In the genomic region with DNA sequence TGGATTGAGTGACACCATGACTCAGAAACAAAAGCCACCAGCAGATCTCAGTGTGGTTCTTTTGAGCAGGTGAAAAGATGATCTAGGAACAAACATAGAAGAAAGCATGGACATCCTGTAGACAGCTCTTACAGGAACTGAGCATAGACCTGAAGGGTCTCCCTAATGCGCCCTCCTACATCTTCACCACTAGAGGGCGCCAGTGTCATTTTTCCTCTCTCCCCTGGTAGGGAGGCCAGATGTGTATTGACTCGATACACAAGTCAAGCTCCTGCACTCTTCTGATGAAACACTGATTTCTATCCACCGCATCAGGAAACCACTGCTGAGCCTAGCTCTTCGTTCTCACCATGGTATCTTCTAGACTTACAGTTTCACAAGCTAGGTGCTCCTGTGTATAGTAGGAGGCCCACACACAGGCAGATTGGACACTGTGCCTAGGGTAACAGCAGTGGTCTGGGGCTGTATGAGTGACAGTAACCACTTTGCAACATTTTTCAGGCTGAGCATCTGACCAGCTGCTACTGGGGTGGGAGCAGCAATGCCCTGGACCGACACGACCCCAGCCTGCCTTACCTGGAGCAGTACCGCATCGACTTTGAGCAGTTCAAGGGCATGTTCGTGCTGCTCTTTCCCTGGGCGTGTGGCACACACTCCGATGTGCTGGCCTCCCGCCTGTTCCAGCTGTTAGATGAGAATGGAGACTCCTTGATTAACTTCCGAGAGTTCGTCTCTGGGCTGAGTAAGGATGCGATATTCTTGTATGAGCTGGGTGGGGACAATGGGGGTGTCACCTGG, we compare ENCODE assay signal across 8 mouse cellular contexts. TPM values are rescaled to one million over a fixed set of nuclear protein-coding genes. Genes with fewer than 3 reads are reported as not detected.
DNase-seq lines count a peak whose midpoint lies in the region; ATAC-seq and TF ChIP-seq lines count a peak whose summit lies in the region.

No protein-coding gene starts in this region.

- H3K4me2 ChIP-seq in lung, embryonic 14.5 days, result no peak overlapping the region
- H3K4me2 ChIP-seq in neural tube, embryonic 15.5 days, result no peak overlapping the region

- WGBS in lung, embryonic 14.5 days, result 70% methylated on average over 16 of the region's 16 CpGs
- 75% methylated on average over 16 of the region's 16 CpGs for WGBS in neural tube, embryonic 15.5 days

- no peaks in the 10 kb centered on the region for H3K4me1 ChIP-seq in embryonic fibroblast, embryonic 13.5 days (ENCODE audit: control insufficient read depth, insufficient read depth, low read length)
- no peaks in the 10 kb centered on the region for H3K4me1 ChIP-seq in lung, embryonic 14.5 days (ENCODE audit: insufficient read depth)
- no peaks in the 10 kb centered on the region for H3K4me1 ChIP-seq in neural tube, embryonic 15.5 days

- no peak overlapping the region for H3K4me3 ChIP-seq in embryonic fibroblast, embryonic 13.5 days (ENCODE audit: insufficient read depth, low read length)
- H3K4me3 ChIP-seq in lung, embryonic 14.5 days (ENCODE audit: low read depth, low read length), result no peak overlapping the region
- no peak overlapping the region for H3K4me3 ChIP-seq in neural tube, embryonic 15.5 days (replicated peaks)

- H3K9me3 ChIP-seq in lung, embryonic 14.5 days (ENCODE audit: low read depth, low read length), result no peaks in the 10 kb centered on the region
- H3K9me3 ChIP-seq in neural tube, embryonic 15.5 days (replicated peaks), result no peaks in the 10 kb centered on the region

- TF ChIP-seq POLR2A in brain, embryonic 14.5 days (IDR thresholded peaks at IDR 0.05; ENCODE audit: borderline replicate concordance, extremely low read depth, insufficient read depth, insufficient read length, poor library complexity, severe bottlenecking), result no peak
- no peak for TF ChIP-seq POLR2A in embryonic fibroblast, embryonic 13.5 days (IDR thresholded peaks at IDR 0.05; ENCODE audit: low read depth, low read length)

- no peak overlapping the region for H3K27ac ChIP-seq in embryonic fibroblast, embryonic 13.5 days (ENCODE audit: insufficient read depth, low read length)
- no peak overlapping the region for H3K27ac ChIP-seq in lung, embryonic 14.5 days (ENCODE audit: low read depth)
- H3K27ac ChIP-seq in neural tube, embryonic 15.5 days (replicated peaks), result no peak overlapping the region

- H3K36me3 ChIP-seq in lung, embryonic 14.5 days (ENCODE audit: insufficient read depth), result no peaks in the 10 kb centered on the region
- peaks cover 44% of the 10 kb centered on the region for H3K36me3 ChIP-seq in neural tube, embryonic 15.5 days

- no peak overlapping the region for H3K9ac ChIP-seq in lung, embryonic 14.5 days
- H3K9ac ChIP-seq in neural tube, embryonic 15.5 days (replicated peaks), result no peak overlapping the region

- ATAC-seq in lung, embryonic 14.5 days (ENCODE audit: insufficient read depth), result peak; percentile 90
- ATAC-seq in neural tube, embryonic 15.5 days (ENCODE audit: low FRiP score), result peak; percentile 77; the same call in 1 of the 2 replicates

- peak; percentile 38 for DNase-seq in MEL-GATA-1-ER (ENCODE audit: extremely low read depth, low read depth)
- DNase-seq in brain, embryonic 14.5 days (ENCODE audit: low read depth), result peak; percentile 72
- DNase-seq in heart, postnatal 4 days, result peak; percentile 72
- DNase-seq in layer of hippocampus, adult 18-20 months (ENCODE audit: low spot score in 2 of 2), result peak; percentile 13 to 53
- DNase-seq in lung, embryonic 14.5 days, result peak; percentile 83
- DNase-seq in thymus, postnatal 36 days, result peak; percentile 41 to 50

- peak; percentile 83 for TF ChIP-seq CTCF in brain, embryonic 14.5 days (IDR thresholded peaks at IDR 0.05; ENCODE audit: borderline replicate concordance, extremely low read depth, insufficient read depth, insufficient read length)
- TF ChIP-seq CTCF in embryonic fibroblast, embryonic 13.5 days (IDR thresholded peaks at IDR 0.05; ENCODE audit: borderline replicate concordance, insufficient read depth, low read length), result peak; percentile 48; the same call in 1 of the 2 replicates
- TF ChIP-seq CTCF in lung, embryonic 14.5 days (IDR thresholded peaks at IDR 0.05; ENCODE audit: low read depth), result peak; percentile 91

- H3K27me3 ChIP-seq in lung, embryonic 14.5 days (ENCODE audit: insufficient read depth, low read length), result no peaks in the 10 kb centered on the region
- no peaks in the 10 kb centered on the region for H3K27me3 ChIP-seq in neural tube, embryonic 15.5 days (replicated peaks)

RNA-seq across cellular contexts. Expression of a gene that starts 29.5 kb away (rescaled TPM):
- 0.54 and 0.55 TPM in 2 replicates for polyA plus RNA-seq in brain, embryonic 14.5 days (2012; rRNA removed)
- polyA plus RNA-seq in embryonic fibroblast, embryonic 13.5 days (2011; ENCODE audit: insufficient read length, low read depth, missing spikeins), result not detected in 2 replicates
- total RNA-seq in heart, postnatal 4 days (2021), result 10 to 100 TPM; 10.4 to 21.3 TPM
- total RNA-seq in layer of hippocampus, adult 18-20 months (2021), result not detected
- polyA plus RNA-seq in lung, embryonic 14.5 days (2014; fragmentation: Nextera tagmentation; extraction: Ambion mirVana), result not detected in 2 replicates
- 0.12 TPM in 1 of 2 replicates, not detected in the other for polyA plus RNA-seq in neural tube, embryonic 15.5 days (2015; fragmentation: Nextera tagmentation; extraction: Ambion mirVana)

Comparison
In these comparisons a context has a peak if more than half of its experiments do, and no peak if none do; other contexts are left out.
1. DNase-seq: peak in every context shown above with its lines; median percentile 83 in lung, embryonic 14.5 days; 72 in brain, embryonic 14.5 days; 72 in heart, postnatal 4 days; 46 in thymus, postnatal 36 days; 38 in MEL-GATA-1-ER; 33 in layer of hippocampus, adult 18-20 months.